Mouse (Mus musculus) midbrain, embryonic 14.5 days (tissue): Measurements from ENCODE around the gene Klhl5. TPM values are rescaled to one million over a fixed set of nuclear protein-coding genes. Genes with fewer than 3 reads are reported as not detected.
A peak's percentile ranks its signal among the peaks of the same experiment; 100 is the strongest.

ENCODE experiments used
- ATAC-seq: fragments of 200-750 bp; cut with Nextera tagmentation; 2 replicates; pipeline ENCODE4 v1.8.0; 2017; ENCODE audit warnings: moderate number of reproducible peaks, moderate library complexity; ENCODE audit not compliant: low FRiP score, low TSS enrichment
- DNase-seq: peaks from one replicate; pipeline ENCODE4 v3.0.0-alpha.2; 2015
- H3K27ac ChIP-seq: fragments of 300-500 bp; sonication (generic); replicated peaks from 2 replicates; pipeline ENCODE4 v1.5.1; 2014; ENCODE audit warnings: mild to moderate bottlenecking, low read depth, low read length, moderate library complexity
- H3K27me3 ChIP-seq: fragments of 300-500 bp; sonication (generic); 2 replicates; pipeline ENCODE4 v1.6.1; 2014; ENCODE audit warnings: low read length, control low read depth, mixed read lengths; ENCODE audit not compliant: control insufficient read depth, insufficient read depth
- H3K36me3 ChIP-seq: fragments of 300-500 bp; sonication (generic); 2 replicates; pipeline ENCODE4 v1.6.1; 2014; ENCODE audit warnings: low read length, control low read depth; ENCODE audit not compliant: control insufficient read depth, insufficient read depth
- H3K4me1 ChIP-seq: fragments of 300-500 bp; sonication (generic); 2 replicates; pipeline ENCODE4 v1.6.1; 2014; ENCODE audit warnings: mild to moderate bottlenecking, antibody characterized with exemption, low read length, control low read depth; ENCODE audit not compliant: control insufficient read depth, insufficient read depth
- H3K4me2 ChIP-seq: fragments of 300-500 bp; sonication (generic); 2 replicates; pipeline ENCODE4 v1.6.1; 2014; ENCODE audit warnings: mild to moderate bottlenecking, low read length, moderate library complexity
- H3K4me3 ChIP-seq: fragments of 300-500 bp; sonication (generic); replicated peaks from 2 replicates; pipeline ENCODE4 v1.5.1; 2014; ENCODE audit warnings: low read depth, low read length
- H3K9ac ChIP-seq: fragments of 300-500 bp; sonication (generic); replicated peaks from 2 replicates; pipeline ENCODE4 v1.6.1; 2014; ENCODE audit warnings: mild to moderate bottlenecking, low read length, moderate library complexity
- H3K9me3 ChIP-seq: fragments of 300-500 bp; sonication (generic); 2 replicates; pipeline ENCODE4 v1.6.1; 2016; ENCODE audit warnings: low read length, control low read depth, mixed read lengths; ENCODE audit not compliant: control insufficient read depth
- WGBS: fragments of 180-500 bp; shearing (Covaris S2); extraction: QIAGEN DNeasy Blood & Tissue Kit; methylation state at CpG from one replicate; pipeline ENCODE4 v1.1.7; 2014; 5-methylcytosine and 5-hydroxymethylcytosine counted together
- polyA plus RNA-seq: library from polyadenylated mRNA; unstranded; fragments of >200 nt; fragmentation: Nextera tagmentation; extraction: Ambion mirVana; gene quantifications from 2 replicates; pipeline ENCODE4 v1.2.1, GENCODE M21; 2014

The Klhl5 gene
- polyA plus RNA-seq, 1 experiment from 2014 or later = 49.2 TPM

DNA sequence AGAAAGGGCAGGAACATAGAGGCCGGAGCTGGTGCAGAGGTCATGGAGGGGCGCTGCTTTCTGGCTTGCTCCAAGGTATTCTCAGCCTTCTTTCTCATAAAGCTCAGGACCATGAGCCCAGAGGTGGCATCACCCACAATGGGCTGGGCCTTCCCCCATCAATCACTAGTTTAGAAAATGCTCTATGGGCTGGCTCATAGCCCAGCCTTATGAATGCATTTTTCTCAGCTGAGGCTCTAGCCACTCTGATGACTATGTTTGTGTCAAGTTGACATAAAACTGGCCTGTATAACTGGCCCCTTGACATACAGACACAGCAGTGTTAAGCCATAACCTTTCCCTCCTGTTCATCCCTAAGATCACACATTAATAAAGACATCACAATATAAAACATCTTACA is 97.4 kb downstream of the Klhl5 start:
- no peak overlapping the region for H3K4me2 ChIP-seq
- no peak overlapping the region for H3K9ac ChIP-seq
- no peak overlapping the region for H3K4me3 ChIP-seq
- H3K27ac ChIP-seq = no peak overlapping the region
- H3K27me3 ChIP-seq = no peaks in the 10 kb centered on the region
- H3K9me3 ChIP-seq = no peaks in the 10 kb centered on the region
- no peak for ATAC-seq
- WGBS = 86% methylated on average over 2 of the region's 2 CpGs
- DNase-seq = no peak
- peaks cover 15% of the 10 kb centered on the region for H3K36me3 ChIP-seq
- peaks cover 8% of the 10 kb centered on the region for H3K4me1 ChIP-seq

DNA sequence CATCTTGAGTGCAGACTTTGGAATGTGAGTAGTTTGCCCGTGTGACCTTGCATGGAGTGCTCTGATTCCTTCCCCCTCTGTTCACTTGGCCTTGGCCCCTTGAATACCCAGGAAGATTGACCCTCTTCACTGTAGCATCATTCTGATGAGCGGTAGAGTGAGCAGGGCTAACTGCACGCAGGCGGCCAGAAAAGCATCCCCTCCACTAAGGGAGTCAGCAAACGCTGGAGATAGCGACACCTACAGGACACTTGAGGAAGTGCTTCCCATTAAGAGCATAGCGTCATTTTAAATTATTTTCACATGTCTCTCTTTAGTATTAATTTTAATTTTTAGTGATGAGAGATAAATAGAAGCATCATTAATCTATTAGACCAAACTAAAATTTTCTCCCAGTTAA is 106.0 kb downstream of the Klhl5 start:
- H3K27ac ChIP-seq = no peak overlapping the region
- peaks cover 2% of the 10 kb centered on the region; the same call in 1 of the 2 replicates for H3K36me3 ChIP-seq
- H3K4me1 ChIP-seq = no peaks in the 10 kb centered on the region
- H3K4me2 ChIP-seq = no peak overlapping the region
- no peak overlapping the region for H3K9ac ChIP-seq
- DNase-seq (peak; percentile 79), ATAC-seq (no peak)
- no peak overlapping the region for H3K4me3 ChIP-seq
- H3K27me3 ChIP-seq = no peaks in the 10 kb centered on the region
- H3K9me3 ChIP-seq = no peaks in the 10 kb centered on the region
- WGBS = 19% methylated on average over 7 of the region's 7 CpGs

Other genes starting within 250 kb of the Klhl5 start
- gene Tlr1, start 174.0 kb upstream of the Klhl5 start, polyA plus RNA-seq = 0.15 and 0.51 TPM in 2 replicates
- gene Tlr6, start 147.4 kb upstream of the Klhl5 start, polyA plus RNA-seq = 0.07 and 0.25 TPM in 2 replicates
- gene Fam114a1, start 137.5 kb upstream of the Klhl5 start, polyA plus RNA-seq = 1.6 and 6.2 TPM in 2 replicates
- not detected in 2 replicates for gene Tmem156, start 15.4 kb upstream of the Klhl5 start, polyA plus RNA-seq
- 11.3 and 18.3 TPM in 2 replicates for gene Wdr19, start 92.2 kb downstream of the Klhl5 start, polyA plus RNA-seq
- gene Rfc1, start 228.1 kb downstream of the Klhl5 start, polyA plus RNA-seq = 23.3 and 34.8 TPM in 2 replicates
- gene Klb, start 240.8 kb downstream of the Klhl5 start, polyA plus RNA-seq = 0.12 TPM in 2 replicates